Mouse (Mus musculus) E14TG2a.4 (cell line): ENCODE data around the gene 2010111I01Rik.

ENCODE experiments used
- CTCF ChIP-seq: conservative IDR thresholded peaks from 2 replicates; pipeline ENCODE4 v1.5.1; 2014; ENCODE audit warnings: low read length
- NANOG ChIP-seq: IDR thresholded peaks from 2 replicates; pipeline ENCODE4 v1.6.1; 2014; ENCODE audit warnings: borderline replicate concordance, low read length, mixed read lengths

GRCm38 (mm10) chr13:62940721-62941120 lies 24.0 kb upstream of the 2010111I01Rik start:
- no peak for TF ChIP-seq NANOG
- TF ChIP-seq CTCF: no peak
